Mouse (Mus musculus) frontal cortex, postnatal 25 days (tissue): ENCODE measurements around the gene Nip7.
"Not testable (repeated sequence)": the region's sequence is repeated elsewhere in the genome, so short reads cannot be mapped to it uniquely, and the experiment has no call there.

Experiments used
- DNase-seq, 2 experiments: peaks; one replicate each; pipeline ENCODE4 v3.0.0; 2022; ENCODE audit warnings: low spot score in 2 of 2

Gene Nip7

DNA sequence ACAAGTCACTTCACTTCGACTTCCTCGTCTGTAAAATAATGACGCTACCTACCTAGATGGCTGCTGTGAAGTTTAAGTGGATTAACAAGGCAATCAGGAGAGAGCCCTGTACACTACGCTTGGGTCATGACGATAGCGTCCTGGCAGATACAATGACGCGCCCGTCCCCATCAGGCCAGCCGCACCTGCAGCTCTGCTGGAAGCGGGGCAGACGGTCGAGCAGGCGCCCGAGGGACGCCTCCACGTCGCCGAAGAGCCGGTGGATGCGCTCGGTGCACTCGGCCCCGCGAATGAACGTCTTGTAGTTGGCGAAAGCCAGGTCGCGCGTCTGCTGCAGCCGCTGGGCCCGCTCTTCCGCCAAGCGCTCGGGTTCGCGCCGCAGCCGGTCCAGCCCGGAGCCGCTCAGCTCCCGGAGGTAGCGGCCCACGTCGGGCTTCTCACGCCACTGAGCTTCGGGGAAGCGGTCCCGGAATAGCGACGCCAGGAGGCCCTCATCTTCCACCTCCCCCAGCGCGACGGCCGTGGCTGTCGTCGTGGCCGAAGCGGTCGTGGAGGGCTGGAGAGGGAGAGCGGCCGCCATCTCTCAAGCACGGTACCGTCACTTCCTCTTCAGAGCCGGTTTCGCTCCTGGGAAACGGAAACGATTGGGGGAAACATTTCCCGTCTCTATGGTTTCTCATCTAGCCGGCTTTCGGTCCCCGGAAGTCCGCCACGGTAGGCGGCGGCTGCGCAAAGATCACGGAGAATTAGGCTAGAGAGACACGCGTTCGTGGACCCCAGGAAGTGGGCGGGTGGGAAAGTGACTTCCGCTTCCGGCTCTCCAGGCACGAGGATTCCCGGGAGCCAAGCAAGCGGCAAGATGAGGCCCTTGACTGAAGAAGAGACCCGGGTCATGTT lies at the start of gene Nip7, which contains the start of gene Cog8:
TSS of gene Nip7 (plus strand) at position 802 of the 897 bp plus-strand sequence.
TSS of gene Cog8 (minus strand) at position 614 of the 897 bp plus-strand sequence.
- peak; percentile 89 to 96 for DNase-seq

DNA sequence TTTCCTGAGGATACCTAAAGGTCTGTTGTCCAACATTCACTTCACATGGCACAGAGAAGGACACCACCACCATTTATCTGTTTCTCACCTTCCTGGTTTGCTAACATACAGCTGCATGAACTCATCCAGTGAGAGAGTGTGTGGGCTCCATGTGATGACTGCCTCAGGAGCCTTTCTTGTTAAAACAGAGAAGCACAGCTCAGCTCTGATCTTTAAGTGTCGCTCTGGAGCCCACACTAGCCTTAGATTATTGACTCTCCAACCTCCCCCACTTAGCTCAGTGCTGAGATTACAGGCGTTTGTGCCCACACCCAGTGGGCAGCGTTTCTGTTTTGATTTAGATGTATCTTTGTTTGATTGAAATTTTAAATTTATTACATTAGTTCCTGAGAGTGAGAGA lies 48.9 kb upstream of the Nip7 start:
- no peak for DNase-seq

DNA sequence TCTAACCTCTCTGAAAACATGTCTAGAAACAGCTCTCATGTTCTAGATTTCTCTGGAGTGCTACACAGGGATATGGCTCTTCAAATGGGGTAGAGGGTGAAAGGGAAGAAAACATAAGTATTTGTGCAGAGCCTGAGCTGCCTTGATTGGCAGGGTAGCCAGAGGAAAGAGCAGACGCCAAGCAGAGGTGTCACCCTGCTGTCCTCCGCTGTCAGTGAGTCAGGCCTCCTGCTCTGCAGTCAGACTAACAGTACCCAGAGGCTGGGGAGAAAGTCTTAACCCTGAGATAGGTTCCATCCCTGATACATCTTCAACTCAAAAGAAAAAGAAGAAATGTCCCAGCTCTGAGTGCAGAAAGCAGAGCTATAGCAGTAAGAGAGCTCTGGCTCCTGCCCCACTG lies 44.0 kb upstream of the Nip7 start:
- no peak for DNase-seq

DNA sequence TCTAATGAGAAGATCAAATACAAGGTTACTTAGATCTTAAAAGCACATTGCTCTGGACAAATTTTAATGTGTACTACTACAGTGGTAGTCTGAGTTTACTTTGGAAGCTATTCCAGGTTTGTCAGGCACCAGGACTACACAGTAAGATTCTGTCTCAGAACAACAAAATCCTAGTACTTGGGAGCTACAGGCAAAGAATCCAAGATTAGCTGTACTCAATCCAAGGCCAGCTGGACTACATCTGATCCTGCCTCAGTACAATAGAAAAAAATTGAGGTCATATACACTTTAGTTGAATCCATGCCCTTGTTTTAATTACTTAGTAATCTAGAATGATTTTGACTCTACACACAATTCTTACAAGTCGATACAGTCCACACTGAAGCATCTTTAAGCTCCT lies 41.8 kb upstream of the Nip7 start:
- no peak for DNase-seq

DNA sequence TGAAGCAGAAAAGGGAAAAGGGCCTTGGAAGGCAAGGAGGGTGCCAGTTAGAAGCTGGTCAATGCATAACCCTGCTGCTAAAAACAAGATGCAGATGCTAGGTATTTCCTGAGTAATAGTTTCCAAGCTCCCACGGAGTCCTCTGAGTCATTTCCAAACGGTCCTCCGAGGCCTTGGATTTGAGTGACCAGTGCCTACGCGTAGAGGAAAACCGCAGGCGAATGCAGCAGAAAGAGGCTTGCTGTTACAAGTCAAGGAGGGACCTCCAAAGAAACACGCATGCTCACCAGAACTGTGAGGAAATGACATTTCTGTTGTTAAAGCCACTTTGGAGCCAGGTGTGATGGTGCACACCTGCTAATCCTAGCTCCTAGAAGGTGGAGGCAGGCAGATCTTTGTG lies 33.2 kb upstream of the Nip7 start:
- no peak for DNase-seq

DNA sequence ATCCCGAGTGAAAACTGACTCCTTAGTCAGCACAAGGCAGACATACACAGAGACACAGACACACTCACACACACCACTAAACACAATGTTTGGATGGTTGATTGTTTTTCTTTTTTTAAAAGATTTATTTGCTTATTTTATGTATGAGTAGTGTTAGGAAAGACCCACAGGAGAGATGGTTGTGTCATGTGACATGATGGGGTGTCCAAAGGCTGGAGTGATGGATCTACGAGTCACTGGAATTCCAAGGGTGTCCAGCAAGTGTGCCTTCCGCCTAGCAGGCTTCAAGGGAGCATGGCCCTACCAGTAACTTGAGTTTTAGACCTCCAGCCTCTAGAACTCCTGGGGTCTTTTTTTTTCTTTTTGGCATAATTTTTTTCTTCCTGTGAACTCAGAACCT lies 27.4 kb upstream of the Nip7 start:
- DNase-seq, result no peak

DNA sequence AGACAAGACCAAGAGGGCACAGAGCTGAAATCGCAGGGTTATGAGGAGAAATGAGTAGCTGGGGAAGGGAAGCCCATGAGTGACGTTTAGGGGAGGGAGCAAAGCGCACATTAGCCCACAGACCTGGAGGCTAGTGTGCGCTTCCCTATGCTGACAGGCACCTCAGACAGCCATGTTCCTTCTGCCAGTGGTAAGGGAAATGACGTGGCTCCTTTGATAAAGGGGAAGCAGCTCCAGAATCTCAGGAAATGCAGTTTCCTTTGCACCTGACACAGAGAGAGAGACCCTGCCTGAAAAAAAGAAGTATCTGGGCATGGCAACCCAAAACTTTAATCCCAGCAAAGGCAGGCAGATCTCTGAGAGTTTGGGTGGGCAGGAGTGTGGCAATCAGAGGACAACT lies 26.6 kb upstream of the Nip7 start:
- DNase-seq, result no peak

DNA sequence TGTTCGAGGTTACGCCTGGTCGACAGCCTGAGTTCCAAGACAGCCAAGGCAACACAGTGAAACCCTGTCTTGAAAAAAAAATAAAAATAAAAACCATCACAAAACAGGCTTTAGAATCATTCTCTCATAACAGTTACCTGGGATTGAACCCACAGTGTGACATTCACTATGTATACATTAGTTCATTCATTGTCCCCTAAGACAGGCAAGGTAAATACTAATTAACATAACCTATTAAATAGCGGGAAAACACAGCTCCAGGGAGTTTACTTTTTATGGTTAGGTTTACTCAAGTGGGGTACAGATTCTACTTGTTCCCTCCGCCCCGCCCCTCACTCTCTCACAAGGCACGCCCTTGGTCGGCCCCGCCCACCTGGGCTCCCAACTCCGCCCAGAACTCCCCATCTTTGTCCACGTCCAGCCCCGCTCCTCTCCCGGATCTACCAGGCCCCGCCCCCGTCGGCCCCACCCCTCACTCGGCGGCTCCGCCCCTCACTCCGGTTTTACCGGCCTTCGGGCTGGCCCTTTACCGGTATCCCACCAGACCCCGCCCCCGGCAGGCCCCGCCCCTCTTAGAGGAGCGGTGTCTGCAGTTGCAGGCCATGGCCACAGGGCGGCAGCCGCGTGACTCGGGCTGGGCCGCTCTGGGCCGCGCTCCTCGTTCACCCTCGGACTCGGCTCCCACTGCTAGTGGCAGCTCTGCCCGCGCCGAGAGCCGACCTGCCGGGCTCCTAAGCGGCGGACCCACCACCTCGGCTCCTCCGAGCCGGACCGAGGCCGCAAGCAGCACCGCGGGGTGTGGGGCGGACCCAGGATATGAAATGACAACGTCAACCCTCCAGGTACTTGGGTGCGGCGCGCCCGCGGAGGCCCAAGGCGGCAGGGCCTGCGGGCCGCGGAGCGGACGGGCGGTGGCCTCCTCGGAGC lies 25.8 kb upstream of the Nip7 start, which contains the start of gene Vps4a:
TSS of gene Vps4a (plus strand) at position 573 of the 927 bp plus-strand sequence.
- peak; percentile 84 to 92 for DNase-seq

DNA sequence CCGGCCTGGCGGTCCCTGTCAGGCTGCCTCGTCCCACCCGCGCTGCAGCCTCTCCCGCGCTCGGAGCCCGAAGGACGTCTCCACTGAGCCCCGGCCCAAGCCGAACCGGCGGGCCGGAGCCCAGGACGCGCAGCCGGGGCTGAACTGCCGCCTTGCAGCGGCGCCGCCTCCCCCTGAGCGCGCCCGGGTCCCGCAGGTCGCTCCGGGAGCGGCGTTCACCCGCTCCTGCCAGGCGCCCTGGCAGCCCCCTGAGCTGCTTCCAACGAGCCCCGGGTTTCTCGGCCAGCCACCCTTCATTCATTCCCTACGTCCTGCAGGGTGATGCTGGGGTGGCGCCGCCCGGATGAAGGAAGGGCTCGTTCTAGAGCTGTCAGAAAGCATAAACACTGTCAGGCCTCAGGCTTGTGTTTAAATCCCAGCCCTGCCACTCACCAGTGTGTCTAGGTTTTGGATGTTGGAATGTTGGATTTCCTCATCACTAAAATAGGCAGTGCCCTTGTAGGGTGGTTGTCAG lies 25.0 kb upstream of the Nip7 start:
- DNase-seq, result no peak

DNA sequence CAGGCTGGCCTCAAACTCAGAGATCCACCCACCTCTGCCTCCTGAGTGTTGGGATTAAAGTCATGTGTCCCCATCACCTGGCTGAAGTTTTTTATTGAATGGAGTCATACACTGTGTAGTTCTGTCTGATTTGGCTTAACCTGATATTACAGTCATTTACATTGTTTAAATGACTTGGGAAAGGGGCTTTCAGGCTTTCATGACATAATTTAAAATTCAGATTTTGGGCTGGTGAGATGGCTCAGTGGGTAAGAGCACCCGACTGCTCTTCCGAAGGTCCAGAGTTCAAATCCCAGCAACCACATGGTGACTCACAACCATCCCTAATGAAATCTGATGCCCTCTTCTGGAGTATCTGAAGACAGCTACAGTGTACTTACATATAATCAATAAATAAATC lies 23.1 kb upstream of the Nip7 start:
- not testable (repeated sequence) for DNase-seq

DNA sequence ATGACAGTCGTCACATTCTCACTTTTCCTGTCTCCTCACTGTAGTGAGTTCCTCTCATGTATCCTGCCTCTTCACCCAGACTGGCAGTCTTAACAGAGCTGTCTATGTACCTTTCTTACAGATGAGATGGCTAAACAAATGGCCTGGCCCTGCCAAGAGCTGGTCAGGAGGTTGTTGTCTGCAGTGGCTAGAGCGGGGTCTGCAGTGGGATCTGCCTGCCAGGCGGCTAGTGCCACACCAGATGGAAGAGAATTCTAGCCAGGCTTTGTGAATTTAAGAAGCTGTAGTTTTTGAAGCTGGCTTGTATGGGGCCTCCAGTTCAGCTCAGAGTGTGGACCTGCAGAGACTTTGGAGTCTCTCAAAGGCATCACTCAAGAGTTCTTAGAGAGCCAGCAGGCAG lies 21.0 kb upstream of the Nip7 start:
- no peak for DNase-seq

DNA sequence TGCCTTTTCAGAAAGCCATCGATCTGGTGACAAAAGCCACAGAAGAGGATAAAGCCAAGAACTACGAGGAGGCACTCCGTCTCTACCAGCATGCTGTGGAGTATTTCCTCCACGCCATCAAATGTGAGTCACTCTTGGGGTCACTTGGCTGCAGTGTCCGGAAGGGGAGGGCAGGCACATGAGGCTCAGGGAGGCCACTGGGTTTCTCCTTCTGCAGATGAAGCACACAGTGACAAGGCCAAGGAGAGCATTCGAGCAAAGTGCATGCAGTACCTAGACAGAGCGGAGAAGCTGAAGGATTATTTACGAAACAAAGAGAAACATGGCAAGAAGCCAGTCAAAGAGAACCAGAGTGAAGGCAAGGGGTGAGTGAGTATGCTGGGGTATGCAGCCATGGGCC lies 20.1 kb upstream of the Nip7 start:
- no peak for DNase-seq

DNA sequence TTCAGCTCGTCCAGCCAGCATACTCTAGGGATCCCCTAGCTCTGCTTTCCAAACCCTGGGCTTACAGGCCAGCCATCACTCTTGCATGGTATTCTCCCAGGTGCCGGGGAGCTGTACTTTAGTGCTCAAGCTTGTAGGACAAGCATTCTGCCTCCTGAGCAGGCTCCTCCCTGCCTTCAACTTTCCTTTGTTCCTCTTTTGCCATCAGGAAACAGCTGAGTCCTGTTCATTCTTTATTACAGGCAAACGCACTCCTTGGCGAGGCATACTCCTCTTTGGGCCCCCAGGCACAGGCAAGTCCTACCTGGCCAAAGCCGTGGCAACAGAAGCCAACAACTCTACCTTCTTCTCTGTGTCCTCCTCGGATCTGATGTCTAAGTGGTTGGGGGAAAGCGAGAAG lies 16.0 kb upstream of the Nip7 start:
- DNase-seq, result no peak

DNA sequence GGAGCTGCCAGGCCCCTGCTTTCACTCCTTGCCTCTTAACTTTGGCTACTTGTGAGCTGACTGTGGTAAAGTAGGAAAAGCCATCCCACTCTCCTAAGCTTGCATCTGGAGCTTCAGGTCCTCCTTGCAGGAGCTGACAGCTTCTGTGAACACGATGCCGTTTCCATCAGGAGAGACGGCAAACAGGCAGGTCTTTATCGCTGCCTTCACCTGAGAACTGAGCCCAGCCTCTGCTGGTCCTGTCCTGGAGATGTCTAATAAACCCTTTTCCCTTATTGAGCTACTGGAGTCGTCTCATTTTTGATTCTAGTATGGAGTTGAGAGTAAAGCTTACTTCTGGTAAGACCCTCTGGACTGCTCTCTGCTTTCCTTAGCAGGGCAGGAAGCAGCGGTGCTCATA lies 11.2 kb upstream of the Nip7 start:
- DNase-seq, result no peak

DNA sequence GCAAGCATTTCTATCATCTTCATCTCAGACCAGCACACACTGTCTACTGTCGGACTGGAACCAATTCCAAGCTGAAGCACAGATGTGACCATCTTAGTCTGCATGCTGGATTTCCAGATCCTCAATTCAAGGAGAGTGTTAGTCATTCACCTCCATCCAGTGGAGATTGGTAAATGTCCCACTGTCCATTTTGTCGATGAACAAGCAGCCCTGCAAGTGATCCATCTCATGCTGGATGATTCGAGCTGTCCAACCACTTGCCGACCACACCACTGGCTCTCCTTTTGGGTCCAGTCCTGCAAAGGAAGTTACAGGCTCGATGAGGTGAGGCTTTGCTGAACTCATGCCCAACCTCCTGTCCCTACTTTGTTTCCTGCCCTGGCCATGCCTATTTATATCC lies 9.7 kb upstream of the Nip7 start:
- no peak for DNase-seq

DNA sequence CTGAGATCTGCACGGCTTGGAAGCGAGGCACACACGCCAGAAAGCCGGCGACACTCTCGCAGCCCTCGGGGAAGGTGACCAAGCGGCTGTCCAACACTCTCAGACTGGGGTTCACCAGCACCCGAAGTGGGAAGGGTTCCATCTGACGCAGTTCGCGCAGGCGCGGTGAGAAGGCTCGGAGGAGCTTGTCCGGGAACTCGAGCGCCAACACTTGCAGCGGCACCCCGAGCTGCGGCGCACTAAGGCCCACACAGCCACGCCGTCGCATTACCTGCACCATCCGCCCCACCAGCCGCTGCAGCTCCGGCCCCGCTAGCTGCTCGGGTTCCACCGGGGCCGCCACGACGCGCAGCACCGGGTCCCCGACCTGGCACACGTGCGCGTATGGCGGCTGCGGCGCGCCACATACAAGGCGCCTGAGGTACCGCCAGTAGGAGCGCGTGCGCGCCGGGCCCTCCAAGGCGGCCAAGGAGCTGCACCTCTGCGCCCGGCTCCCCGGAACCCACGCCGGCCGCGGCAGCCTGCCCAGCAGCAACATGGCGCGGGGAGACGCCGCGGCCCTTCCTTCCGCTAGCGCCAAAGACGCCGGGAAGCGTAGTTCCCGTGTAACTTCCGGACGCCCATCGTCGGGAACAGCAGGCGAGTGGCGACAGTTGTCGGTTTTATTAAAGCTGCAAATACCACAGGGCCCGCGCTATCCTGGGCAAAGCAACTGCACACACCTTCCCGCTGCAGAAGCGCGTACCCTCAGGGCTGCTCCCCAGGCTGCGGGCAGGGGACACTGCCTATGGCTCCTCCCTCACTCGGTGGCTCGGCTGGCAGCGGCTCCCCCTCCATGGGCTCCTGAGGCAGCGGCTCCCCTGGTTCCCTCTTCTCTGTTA lies 8.4 kb upstream of the Nip7 start, which contains the start of gene Pdf:
TSS of gene Pdf (minus strand) at position 554 of the 881 bp plus-strand sequence.
- peak; percentile 74 to 76 for DNase-seq

DNA sequence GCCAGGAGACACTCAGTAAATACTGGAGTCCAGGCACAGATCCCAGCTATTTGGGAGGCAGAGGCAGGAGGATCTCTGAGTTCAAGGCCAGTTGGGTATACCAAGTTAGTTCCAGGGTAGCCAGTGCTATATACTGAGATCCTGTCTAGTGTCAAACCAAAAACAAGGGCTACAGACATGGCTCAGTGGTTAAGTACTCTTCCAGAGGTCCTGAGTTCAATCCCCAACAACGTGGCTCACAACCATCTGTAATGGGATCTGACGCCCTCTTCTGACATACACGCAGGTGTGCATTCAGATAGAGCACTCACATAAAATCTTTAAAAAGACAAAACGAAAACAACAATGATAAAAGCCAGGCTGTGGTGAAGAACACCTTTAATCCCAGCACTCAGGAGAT lies 7.2 kb upstream of the Nip7 start:
- no peak for DNase-seq

DNA sequence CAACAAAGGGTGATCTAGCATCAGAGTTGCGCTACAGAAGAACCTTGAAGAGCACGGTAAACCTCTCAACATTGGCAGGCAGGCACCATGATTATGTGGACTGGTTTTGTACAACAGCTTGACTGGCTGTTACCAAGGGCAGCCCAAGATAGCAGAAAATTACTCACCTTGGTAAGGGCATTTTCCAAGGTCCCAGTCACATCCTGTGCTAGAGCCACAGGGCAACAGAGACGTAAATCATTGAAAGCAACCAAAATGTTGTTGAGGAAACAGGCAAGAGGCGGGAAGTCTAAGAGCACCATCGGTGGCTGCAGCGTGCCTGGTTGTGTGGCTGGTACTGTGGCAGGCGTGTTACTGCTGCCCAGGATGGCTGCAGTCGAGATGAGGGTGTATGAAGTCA lies 4.6 kb upstream of the Nip7 start:
- no peak for DNase-seq

DNA sequence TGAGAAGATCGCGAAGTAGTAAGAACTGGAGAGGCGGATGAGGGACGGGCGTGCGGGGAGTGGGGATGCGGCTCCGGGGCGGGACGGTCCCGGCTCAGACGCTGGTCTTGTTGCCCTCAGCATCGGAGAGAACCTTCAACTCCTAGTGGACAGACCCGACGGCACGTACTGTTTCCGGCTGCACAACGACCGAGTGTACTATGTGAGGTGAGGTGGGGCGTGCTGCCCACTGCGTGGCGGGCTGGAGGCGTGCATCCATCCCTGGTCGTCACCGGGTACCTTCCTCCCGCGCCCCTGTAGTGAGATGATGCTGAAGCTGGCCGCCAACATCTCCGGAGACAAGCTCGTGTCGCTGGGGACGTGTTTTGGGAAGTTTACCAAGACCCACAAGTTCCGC lies 294 bp downstream of the Nip7 start:
- no peak for DNase-seq

DNA sequence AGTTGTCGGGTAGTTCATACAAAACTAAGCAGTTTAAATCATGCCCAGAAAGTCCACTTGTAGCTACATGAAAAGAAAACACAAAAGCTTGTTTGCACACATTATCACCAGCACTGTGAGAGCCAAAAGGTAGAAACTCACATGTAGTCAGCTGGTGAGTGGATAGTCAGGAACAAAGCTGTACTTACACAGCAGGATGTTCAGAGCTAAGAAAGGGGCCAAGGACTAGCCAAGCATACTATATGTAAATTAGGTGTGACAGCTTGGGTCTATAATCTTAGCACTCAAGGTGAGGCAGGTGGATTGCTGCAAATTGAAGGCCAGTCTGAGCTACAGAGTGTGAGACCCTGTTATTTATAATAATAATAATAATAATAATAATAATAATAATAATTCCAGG lies 5.9 kb downstream of the Nip7 start:
- no peak for DNase-seq
